Mouse (Mus musculus): ENCODE data around the gene Pradc1.

Gene Pradc1

GRCm38 (mm10) chr6:85451664-85452410 lies at the start of gene Pradc1:
Gene Pradc1 (minus strand): TSS chr6:85451970.
- DNase-seq = peak; percentile 96

- no peak for DNase-seq
Measured at GRCm38 (mm10) chr6:85500416-85500815, 48.6 kb upstream of the Pradc1 start.

- no peak for DNase-seq
Measured at GRCm38 (mm10) chr6:85498147-85498546, 46.4 kb upstream of the Pradc1 start.

- no peak for DNase-seq
Measured at GRCm38 (mm10) chr6:85496976-85497375, 45.2 kb upstream of the Pradc1 start.

- DNase-seq = no peak
Measured at GRCm38 (mm10) chr6:85491606-85492005, 39.8 kb upstream of the Pradc1 start.

- DNase-seq = no peak
Measured at GRCm38 (mm10) chr6:85490252-85490651, 38.5 kb upstream of the Pradc1 start.

- DNase-seq = no peak
Measured at GRCm38 (mm10) chr6:85489717-85490116, 37.9 kb upstream of the Pradc1 start.

- DNase-seq = no peak
Measured at GRCm38 (mm10) chr6:85488510-85488909, 36.7 kb upstream of the Pradc1 start.

- no peak for DNase-seq
Measured at GRCm38 (mm10) chr6:85485738-85486137, 34.0 kb upstream of the Pradc1 start.

GRCm38 (mm10) chr6:85483843-85484721 lies 32.3 kb upstream of the Pradc1 start:
- no peak for DNase-seq

- DNase-seq = no peak
Measured at GRCm38 (mm10) chr6:85480685-85481084, 28.9 kb upstream of the Pradc1 start.

GRCm38 (mm10) chr6:85479979-85480378 lies 28.2 kb upstream of the Pradc1 start:
- no peak for DNase-seq

GRCm38 (mm10) chr6:85478416-85478815 lies 26.6 kb upstream of the Pradc1 start:
- no peak for DNase-seq

GRCm38 (mm10) chr6:85477366-85477917 lies 25.7 kb upstream of the Pradc1 start:
- no peak for DNase-seq

- no peak for DNase-seq
Measured at GRCm38 (mm10) chr6:85475581-85475980, 23.8 kb upstream of the Pradc1 start.

- DNase-seq = no peak
Measured at GRCm38 (mm10) chr6:85472542-85472941, 20.8 kb upstream of the Pradc1 start.

GRCm38 (mm10) chr6:85471962-85472361 lies 20.2 kb upstream of the Pradc1 start:
- DNase-seq = no peak

GRCm38 (mm10) chr6:85469660-85470430 lies 18.1 kb upstream of the Pradc1 start:
- DNase-seq = no peak

- DNase-seq = no peak
Measured at GRCm38 (mm10) chr6:85465381-85465780, 13.6 kb upstream of the Pradc1 start.

GRCm38 (mm10) chr6:85459621-85460020 lies 7.9 kb upstream of the Pradc1 start:
- DNase-seq = no peak

- no peak for DNase-seq
Measured at GRCm38 (mm10) chr6:85452816-85453215, 1.0 kb upstream of the Pradc1 start.

- DNase-seq = no peak
Measured at GRCm38 (mm10) chr6:85452411-85452665, 568 bp upstream of the Pradc1 start.

All from right cerebral cortex, postnatal 25 days (tissue).